In the genomic region with DNA sequence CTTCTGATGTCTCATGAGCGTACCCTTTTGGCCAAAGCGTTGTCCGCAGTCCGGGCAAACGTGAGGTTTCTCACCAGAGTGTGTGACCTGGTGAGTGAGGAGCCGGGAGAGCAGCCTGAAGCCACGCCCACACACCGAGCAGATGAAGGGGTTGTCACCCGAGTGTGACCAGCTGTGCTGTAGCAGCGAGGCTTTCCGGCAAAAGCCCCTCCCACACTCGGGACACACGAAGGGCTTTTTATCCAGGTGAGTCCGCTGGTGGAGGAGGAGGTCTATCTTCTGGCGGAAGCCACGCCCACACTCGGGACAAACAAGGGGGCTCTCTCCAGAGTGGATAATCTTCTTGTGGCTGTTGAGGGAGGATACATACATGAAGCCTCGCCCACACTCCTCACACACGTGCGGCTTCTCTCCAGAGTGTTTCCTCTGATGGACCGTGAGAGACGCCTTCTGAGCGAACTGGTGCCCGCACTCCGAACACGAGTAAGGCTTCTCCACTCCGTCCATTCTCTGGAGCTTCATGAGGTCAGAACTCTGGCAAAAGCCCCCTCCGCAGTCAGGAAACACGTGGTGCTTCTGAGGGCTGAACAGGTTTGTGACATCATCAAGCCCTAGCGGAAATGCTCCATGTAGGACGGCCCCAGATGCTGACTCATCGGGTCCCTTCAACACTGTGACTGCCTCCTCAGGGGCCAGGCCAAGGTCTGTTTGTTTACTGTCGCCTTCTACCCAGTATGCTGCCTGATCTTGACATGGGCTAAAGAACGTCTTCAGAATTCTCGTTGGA, we compare ENCODE assay signal across 31 mouse cellular contexts. TPM values are rescaled to one million over a fixed set of nuclear protein-coding genes. Genes with fewer than 3 reads are reported as not detected.
A peak's percentile ranks its signal among the peaks of the same experiment; 100 is the strongest.
DNase-seq lines count a peak whose midpoint lies in the region; ATAC-seq and TF ChIP-seq lines count a peak whose summit lies in the region.
"Had no signal": no experiment of that assay in that cellular context is flagged by ENCODE, and none has a peak within 500 bp of the region (broad histone marks: within the 10 kb centered on the region; RNA-seq: fewer than 3 reads in every experiment).

No protein-coding gene starts in this region.

- H3K36me3 ChIP-seq in kidney, postnatal 0 days (ENCODE audit: insufficient read depth, low read length) = peaks cover 21% of the 10 kb centered on the region
- H3K36me3 ChIP-seq in ES-Bruce4 (ENCODE audit: control insufficient read depth, insufficient read depth, low read length, poor library complexity, severe bottlenecking) = no peaks in the 10 kb centered on the region

- TF ChIP-seq EP300 in ES-Bruce4 (IDR thresholded peaks at IDR 0.05; ENCODE audit: insufficient read depth, low read depth, low read length) = no peak

- WGBS in kidney, postnatal 0 days = 80% methylated on average over 35 of the region's 35 CpGs

- TF ChIP-seq CTCF in kidney, postnatal 0 days (IDR thresholded peaks at IDR 0.05; ENCODE audit: low read depth) = no peak
- TF ChIP-seq CTCF in ES-Bruce4 (IDR thresholded peaks at IDR 0.05; ENCODE audit: low read depth, low read length) = no peak

- DNase-seq in kidney, postnatal 0 days (ENCODE audit: low spot score) = no peak
- no peak for DNase-seq in kidney, adult 8-10 months
- peak; percentile 61 for DNase-seq in WW6 (ENCODE audit: low read depth, low spot score)
- DNase-seq in testis, postnatal 14 days (ENCODE audit: low spot score) = peak; percentile 74
- DNase-seq in spleen, postnatal 10 days (ENCODE audit: low spot score in 2 of 2) = no peak
- DNase-seq: adrenal gland, adult 8-10 months; cerebellum, adult 2 months; cerebellum, postnatal 14 days; gastrocnemius, postnatal 25 days; heart, adult 18-20 months; heart, postnatal 14 days; kidney, adult 2 months; kidney, postnatal 14 days; right cerebral cortex, postnatal 4 days; thymus, adult 2 months; thymus, postnatal 36 days had no signal

- no peaks in the 10 kb centered on the region for H3K4me1 ChIP-seq in kidney, postnatal 0 days (replicated peaks; ENCODE audit: insufficient read depth, low read length)
- no peaks in the 10 kb centered on the region for H3K4me1 ChIP-seq in ES-Bruce4 (ENCODE audit: control insufficient read depth, insufficient read depth, low read length)
- H3K4me1 ChIP-seq: hindbrain, embryonic 10.5 days; limb, embryonic 13.5 days; midbrain, embryonic 13.5 days; neural tube, embryonic 13.5 days; stomach, embryonic 15.5 days had no signal

- H3K27me3 ChIP-seq in kidney, postnatal 0 days (ENCODE audit: insufficient read depth, low read length) = no peaks in the 10 kb centered on the region
- H3K27me3 ChIP-seq in ES-Bruce4 (ENCODE audit: control insufficient read depth, insufficient read depth, low read length, poor library complexity, severe bottlenecking) = no peaks in the 10 kb centered on the region
- H3K27me3 ChIP-seq: limb, embryonic 13.5 days; midbrain, embryonic 13.5 days; neural tube, embryonic 13.5 days; stomach, embryonic 15.5 days had no signal

- TF ChIP-seq POLR2A in ES-Bruce4 (IDR thresholded peaks at IDR 0.05; ENCODE audit: insufficient read depth, low read length) = no peak

- H3K4me3 ChIP-seq in kidney, postnatal 0 days (replicated peaks; ENCODE audit: low read depth, low read length) = no peak overlapping the region
- peak overlapping the region; percentile 3; the same call in 1 of the 2 replicates for H3K4me3 ChIP-seq in ES-Bruce4 (ENCODE audit: low read depth, low read length)
- H3K4me3 ChIP-seq: hindbrain, embryonic 10.5 days; layer of hippocampus, adult 2 months; left cerebral cortex, adult 2 months; limb, embryonic 13.5 days; midbrain, embryonic 13.5 days; neural tube, embryonic 13.5 days; stomach, embryonic 15.5 days had no signal

- H3K9me3 ChIP-seq in kidney, postnatal 0 days (replicated peaks; ENCODE audit: low read length) = no peaks in the 10 kb centered on the region; the same call in 1 of the 2 replicates
- peaks cover 5% of the 10 kb centered on the region; the same call in 1 of the 2 replicates for H3K9me3 ChIP-seq in ES-Bruce4 (replicated peaks; ENCODE audit: control insufficient read depth, insufficient read depth, low read length, poor library complexity, severe bottlenecking)
- H3K9me3 ChIP-seq: stomach, embryonic 15.5 days had no signal

- no peak overlapping the region for H3K9ac ChIP-seq in kidney, postnatal 0 days (ENCODE audit: low read depth, low read length)
- H3K9ac ChIP-seq in ES-Bruce4 (ENCODE audit: low read depth, poor library complexity, severe bottlenecking) = no peak overlapping the region
- H3K9ac ChIP-seq: limb, embryonic 13.5 days; midbrain, embryonic 13.5 days; neural tube, embryonic 13.5 days; stomach, embryonic 15.5 days had no signal

- ATAC-seq in kidney, postnatal 0 days (replicated peaks; ENCODE audit: low FRiP score, low read depth) = 0 out of 2 replicates have a peak, but pooled peaks have one; percentile 40
- ATAC-seq in erythroid progenitor cell, adult 5-6 weeks (replicated peaks; ENCODE audit: low FRiP score, poor library complexity, severe bottlenecking) = no peak
- ATAC-seq: forebrain, embryonic 14.5 days; hindbrain, embryonic 16.5 days; midbrain, embryonic 13.5 days had no signal

- no peak overlapping the region for H3K27ac ChIP-seq in kidney, postnatal 0 days
- H3K27ac ChIP-seq in ES-Bruce4 (ENCODE audit: insufficient read depth, low read length) = no peak overlapping the region
- H3K27ac ChIP-seq: hindbrain, embryonic 10.5 days; layer of hippocampus, adult 2 months; left cerebral cortex, adult 2 months; limb, embryonic 13.5 days; macrophage; midbrain, embryonic 13.5 days; neural tube, embryonic 13.5 days; stomach, embryonic 15.5 days had no signal

- H3K4me2 ChIP-seq in kidney, postnatal 0 days (ENCODE audit: low read length) = no peak overlapping the region
- H3K4me2 ChIP-seq: limb, embryonic 13.5 days; liver, embryonic 11.5 days; midbrain, embryonic 13.5 days; neural tube, embryonic 13.5 days; stomach, embryonic 15.5 days had no signal

RNA-seq across cellular contexts. Expression of a gene that starts 22.7 kb away (rescaled TPM):
- 2.2 TPM in 2 replicates for polyA plus RNA-seq in kidney, postnatal 0 days (2015; fragmentation: Nextera tagmentation; extraction: Ambion mirVana)
- 4.4 and 10.8 TPM in 2 replicates for polyA plus RNA-seq in ES-Bruce4 (2011; ENCODE audit: insufficient read depth, insufficient read length, low read depth, missing spikeins)
- 1.1 and 1.7 TPM in 2 replicates for total RNA-seq in erythroid progenitor cell, adult 5-6 weeks (2015; ENCODE audit: low replicate concordance)
- 1.3 and 2.2 TPM in 2 replicates for total RNA-seq in erythroid progenitor cell, adult 5-6 weeks (2017; ENCODE audit: low replicate concordance)

RNA-seq across cellular contexts. Expression of a gene that starts 22.8 kb away (rescaled TPM):
- 0.64 and 1.1 TPM in 2 replicates for polyA plus RNA-seq in kidney, postnatal 0 days (2015; fragmentation: Nextera tagmentation; extraction: Ambion mirVana)
- polyA plus RNA-seq in ES-Bruce4 (2011; ENCODE audit: insufficient read depth, insufficient read length, low read depth, missing spikeins) = not detected in 2 replicates
- total RNA-seq in erythroid progenitor cell, adult 5-6 weeks (2015; ENCODE audit: low replicate concordance) = not detected in 2 replicates
- total RNA-seq in erythroid progenitor cell, adult 5-6 weeks (2017; ENCODE audit: low replicate concordance) = not detected in 2 replicates
- total RNA-seq: adrenal gland, adult 8-10 months; adrenal gland, postnatal 4 days; gastrocnemius, postnatal 25 days; heart, adult 18-20 months; heart, postnatal 14 days; megakaryocyte-erythroid progenitor cell, adult 5-6 weeks had no signal
- polyA plus RNA-seq: kidney, adult 2 months; macrophage; thymus, adult 2 months had no signal

Comparison
In these comparisons a context has a peak if more than half of its experiments do, and no peak if none do; other contexts are left out.
1. DNase-seq: peak in WW6 (single experiment) and testis, postnatal 14 days (single experiment); none in kidney, postnatal 0 days (single experiment), kidney, adult 8-10 months (0 of 2) and spleen, postnatal 10 days (0 of 2).